Mouse (Mus musculus): ENCODE measurements around the gene Foxd2.

Gene Foxd2

GRCm38 (mm10) chr4:114912705-114913593 lies 4.3 kb upstream of the Foxd2 start:
- no peak for DNase-seq (ENCODE audit: low spot score)

GRCm38 (mm10) chr4:114909602-114910484 lies 1.2 kb upstream of the Foxd2 start:
- DNase-seq (ENCODE audit: low spot score), result no peak

GRCm38 (mm10) chr4:114907951-114908828 lies 483 bp downstream of the Foxd2 start:
- DNase-seq (ENCODE audit: low spot score), result no peak

- no peak for DNase-seq (ENCODE audit: low spot score)
Observed at GRCm38 (mm10) chr4:114907056-114907917, 1.4 kb downstream of the Foxd2 start.

GRCm38 (mm10) chr4:114905969-114906680 lies 2.5 kb downstream of the Foxd2 start:
- DNase-seq (ENCODE audit: low spot score), result no peak

- no peak for DNase-seq (ENCODE audit: low spot score)
Observed at GRCm38 (mm10) chr4:114905501-114905900, 3.2 kb downstream of the Foxd2 start.

GRCm38 (mm10) chr4:114903422-114903782 lies 5.3 kb downstream of the Foxd2 start:
- no peak for DNase-seq (ENCODE audit: low spot score)

GRCm38 (mm10) chr4:114902641-114903421 lies 5.8 kb downstream of the Foxd2 start:
- no peak for DNase-seq (ENCODE audit: low spot score)

GRCm38 (mm10) chr4:114901643-114902351 lies 6.9 kb downstream of the Foxd2 start:
- DNase-seq (ENCODE audit: low spot score), result no peak

GRCm38 (mm10) chr4:114900866-114901642 lies 7.6 kb downstream of the Foxd2 start:
- DNase-seq (ENCODE audit: low spot score), result no peak

- DNase-seq (ENCODE audit: low spot score), result no peak
Observed at GRCm38 (mm10) chr4:114899885-114900284, 8.8 kb downstream of the Foxd2 start.

- peak; percentile 19 for DNase-seq (ENCODE audit: low spot score)
Observed at GRCm38 (mm10) chr4:114897853-114898252, 10.8 kb downstream of the Foxd2 start.

- no peak for DNase-seq (ENCODE audit: low spot score)
Observed at GRCm38 (mm10) chr4:114882232-114882631, 26.4 kb downstream of the Foxd2 start.

GRCm38 (mm10) chr4:114876441-114876972 lies 32.2 kb downstream of the Foxd2 start:
- no peak for DNase-seq (ENCODE audit: low spot score)

GRCm38 (mm10) chr4:114869765-114870490 lies 38.7 kb downstream of the Foxd2 start:
- DNase-seq (ENCODE audit: low spot score), result peak; percentile 51

GRCm38 (mm10) chr4:114863166-114863565 lies 45.5 kb downstream of the Foxd2 start:
- no peak for DNase-seq (ENCODE audit: low spot score)

- no peak for DNase-seq (ENCODE audit: low spot score)
Observed at GRCm38 (mm10) chr4:114858426-114858825, 50.2 kb downstream of the Foxd2 start.

All from lung, postnatal 25 days (tissue).